Mouse (Mus musculus) left cerebral cortex, adult 2 months (tissue): ENCODE measurements around the gene Gm5416. TPM values are rescaled to one million over a fixed set of nuclear protein-coding genes. Genes with fewer than 3 reads are reported as not detected.
"Not testable (repeated sequence)": the region's sequence is repeated elsewhere in the genome, so short reads cannot be mapped to it uniquely, and the experiment has no call there.

Experiments
- DNase-seq, 2 experiments: peaks; one replicate each; pipeline ENCODE4 v3.0.0; 2021 to 2022; ENCODE audit warnings: low spot score in 2 of 2, mixed read lengths in 1 of 2; ENCODE audit errors: extremely low spot score in 1 of 2
- H3K27ac ChIP-seq: fragments of 200-600 bp; 2 replicates; pipeline ENCODE4 v1.8.1; 2022
- H3K4me3 ChIP-seq: fragments of 200-600 bp; 2 replicates; pipeline ENCODE4 v1.8.1; 2022
- CTCF ChIP-seq: fragments of 200-600 bp; IDR thresholded peaks from 2 replicates; pipeline ENCODE4 v1.8.1; 2022; ENCODE audit warnings: antibody characterized with exemption, mild to moderate bottlenecking, moderate library complexity
- intact Hi-C: fragments of 180-260 bp; cut with DNase I; formaldehyde crosslinking; loops from one replicate; pipeline ENCODE4 v1.15.1; 2025
- long read RNA-seq, 2 experiments: library from polyadenylated mRNA; stranded (forward); transcript quantifications; one replicate each; pipeline ENCODE4 v2.0.0; 2021; ENCODE audit warnings: borderline mapping rate in 2 of 2
- total RNA-seq, 2 experiments: library from RNA; stranded (reverse); gene quantifications; 2 replicates each; pipeline ENCODE4 v1.2.3; 2021

Gene Gm5416
- not detected for total RNA-seq
- long read RNA-seq, experiment 1 = 0 reads
- long read RNA-seq, experiment 2 = 0 reads

DNA sequence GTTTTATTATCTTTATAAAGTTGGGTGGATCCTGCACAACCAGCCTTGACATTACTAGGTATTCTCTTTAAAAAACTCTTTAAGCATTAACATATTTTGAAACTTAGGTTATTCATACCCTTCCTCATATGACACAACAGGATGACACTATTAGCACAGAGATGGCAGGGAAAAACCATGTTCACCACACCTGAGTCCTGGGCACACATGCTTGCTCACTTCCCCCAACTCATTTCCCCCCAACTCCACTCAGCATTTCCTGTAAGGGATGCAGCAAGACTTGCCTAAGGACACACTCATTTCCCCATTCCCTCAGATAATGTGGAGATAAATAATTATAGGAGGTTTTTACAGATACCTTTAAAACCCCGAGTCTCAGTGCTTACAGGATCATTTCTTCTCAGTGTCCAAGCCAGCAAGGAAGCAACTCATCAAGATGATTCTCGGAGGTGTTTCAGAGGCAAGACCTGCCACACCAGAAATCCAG lies at the start of gene Gm5416:
Gm5416 (plus strand) TSS at position 437 of the 487 bp plus-strand sequence.
- no peak for DNase-seq
- H3K4me3 ChIP-seq = no peak within 1 kb of the TSS
- intact Hi-C loops = no loop called here
- no peak for TF ChIP-seq CTCF
- no peak within 1 kb of the TSS for H3K27ac ChIP-seq

DNA sequence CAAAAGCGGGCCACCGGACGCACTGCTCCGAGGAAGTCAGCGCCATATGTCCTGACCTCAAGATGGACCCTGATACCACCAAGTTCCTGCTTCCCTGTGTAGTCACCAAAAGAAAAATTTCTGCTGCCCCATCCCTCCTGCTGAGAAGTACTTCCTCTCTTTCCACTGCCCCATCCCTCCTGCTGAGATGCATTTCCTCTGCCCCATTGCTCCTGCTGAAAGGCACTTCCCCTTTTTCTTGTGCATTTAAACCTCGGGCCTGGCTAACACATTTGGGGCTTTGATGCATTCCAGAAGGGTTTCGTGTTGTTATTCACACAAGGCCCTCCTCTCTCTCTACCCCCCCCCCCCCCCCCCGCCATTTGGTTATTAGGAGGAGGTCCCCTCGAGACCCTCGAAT lies 42.4 kb upstream of the Gm5416 start:
- intact Hi-C loops, H3K4me3 ChIP-seq, DNase-seq, H3K27ac ChIP-seq: not testable (repeated sequence)

DNA sequence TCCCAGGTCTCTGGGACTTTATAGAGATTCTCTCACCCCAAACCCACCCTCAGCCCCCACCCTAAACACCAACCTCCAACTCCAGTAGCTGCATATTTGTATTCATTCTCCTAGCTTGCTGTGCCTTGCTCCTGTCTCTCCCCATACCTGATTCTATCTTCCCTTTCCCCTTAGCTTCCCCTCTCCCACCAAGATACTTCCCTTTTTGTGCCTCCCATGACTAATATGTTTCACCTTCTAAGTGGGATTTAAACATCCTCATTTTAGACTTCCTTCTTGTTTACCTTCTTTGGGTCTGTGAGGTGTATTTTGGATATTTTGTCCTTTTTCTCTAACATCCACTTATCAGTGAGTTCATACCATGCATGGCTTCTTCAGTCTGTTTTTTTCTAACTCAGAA lies 34.1 kb upstream of the Gm5416 start:
- TF ChIP-seq CTCF = no peak
- no peak for DNase-seq
- intact Hi-C loops = no loop called here
- Histone ChIP-seq H3K4me3 (no peak overlapping the region), H3K27ac (no peak overlapping the region)

DNA sequence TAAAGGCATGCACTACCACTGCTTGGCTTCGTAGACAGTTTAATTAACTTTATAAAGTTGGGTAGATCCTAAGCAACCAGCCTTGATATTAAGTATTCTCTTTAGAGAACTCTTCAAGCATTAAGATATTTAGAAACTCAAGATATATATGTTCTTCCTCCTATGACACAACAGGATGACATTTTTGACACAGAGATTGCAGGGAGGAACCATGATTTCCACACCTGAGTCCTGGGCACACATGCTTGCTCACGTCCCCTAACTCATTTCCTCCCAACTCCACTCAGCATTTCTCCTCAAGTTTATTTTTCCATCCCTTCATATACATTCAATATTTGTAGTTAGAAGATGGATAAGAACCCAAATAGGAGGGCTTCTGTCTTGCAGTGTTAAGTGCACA lies 30.3 kb upstream of the Gm5416 start:
- Histone ChIP-seq H3K27ac (no peak overlapping the region), H3K4me3 (no peak overlapping the region)
- DNase-seq = no peak
- intact Hi-C loops = no loop called here
- no peak for TF ChIP-seq CTCF

DNA sequence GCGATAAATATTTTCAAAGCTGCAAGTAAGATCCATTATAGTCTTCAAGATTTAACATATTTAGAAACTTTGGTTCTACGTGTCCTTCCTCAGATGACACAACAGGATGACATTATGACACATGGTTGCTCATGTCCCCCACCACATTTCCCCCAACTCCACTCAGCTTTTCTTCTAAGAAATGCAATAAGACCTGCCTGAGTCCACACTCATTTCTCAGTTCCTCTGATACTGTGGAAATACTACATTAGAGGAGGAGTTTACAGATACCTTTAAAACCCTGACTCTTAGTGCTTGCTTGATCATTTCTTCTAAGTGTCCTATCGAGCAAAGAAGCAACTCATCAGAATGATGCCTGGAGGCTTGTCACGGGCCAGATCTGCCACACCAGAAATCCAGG lies 26.3 kb upstream of the Gm5416 start, which contains the start of gene Gm5483:
Gm5483 (plus strand) TSS at position 301 of the 400 bp plus-strand sequence.
- DNase-seq, H3K27ac ChIP-seq, H3K4me3 ChIP-seq, intact Hi-C loops: not testable (repeated sequence)

DNA sequence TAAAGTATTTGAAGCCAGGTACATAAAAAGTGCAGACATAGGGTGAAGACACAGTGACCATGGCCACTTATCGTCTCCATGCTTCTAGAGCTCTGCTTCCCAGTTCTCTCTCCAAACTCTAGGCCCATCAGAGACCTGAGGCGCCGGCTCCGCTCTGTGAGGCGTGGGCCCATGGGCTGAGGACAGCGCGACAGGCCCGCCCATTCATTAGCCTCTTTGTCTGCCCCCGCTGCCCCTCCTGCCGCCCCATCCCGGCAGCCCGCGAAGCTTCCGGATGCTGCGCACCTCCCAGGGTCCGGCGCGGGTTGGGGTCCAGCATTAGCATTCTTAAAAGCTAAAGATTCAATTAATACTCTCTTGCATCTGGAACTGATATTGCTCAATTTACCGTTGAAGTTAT lies 11.0 kb upstream of the Gm5416 start:
- intact Hi-C loops = no loop called here
- no peak for TF ChIP-seq CTCF
- no peak overlapping the region for H3K27ac ChIP-seq
- DNase-seq = no peak
- H3K4me3 ChIP-seq = no peak overlapping the region

DNA sequence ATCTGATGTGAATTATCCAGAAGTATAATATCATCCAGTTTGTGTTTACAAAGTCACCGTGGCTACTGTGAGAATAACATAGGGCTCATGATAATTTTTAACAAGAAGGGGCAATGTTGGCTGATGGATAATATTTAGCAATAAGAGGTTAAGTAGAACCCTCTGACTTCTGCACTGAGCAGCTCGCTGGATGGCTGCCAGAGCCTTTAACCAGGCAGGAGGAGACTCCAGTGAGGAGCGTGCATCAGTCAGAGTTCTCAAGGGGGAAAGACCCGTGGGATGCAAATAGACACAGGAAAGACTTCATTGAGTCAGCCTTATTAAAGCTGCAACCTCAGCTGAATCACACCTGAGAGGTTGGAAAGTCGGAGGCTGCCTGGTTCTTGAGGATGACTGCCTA lies 6.4 kb upstream of the Gm5416 start:
- intact Hi-C loops = no loop called here
- TF ChIP-seq CTCF = no peak
- DNase-seq = no peak

DNA sequence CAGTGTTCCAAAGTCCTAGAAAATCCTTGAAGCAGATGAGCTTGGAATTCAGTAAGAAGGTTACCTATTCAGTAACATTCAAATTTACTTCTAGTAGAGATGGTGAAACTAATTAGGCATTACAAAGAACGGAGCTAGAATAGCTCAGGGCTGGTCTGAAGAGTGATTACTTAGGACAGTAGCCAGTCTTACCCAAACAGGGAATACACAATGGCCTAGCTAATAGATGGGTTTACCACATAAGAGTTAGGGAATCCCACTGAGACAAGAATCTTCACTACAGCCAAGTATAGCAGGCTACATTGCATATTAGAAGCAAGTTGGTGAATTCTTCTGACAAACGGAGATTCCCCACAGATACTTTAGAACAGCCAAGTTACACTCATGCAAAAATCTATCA lies 4.5 kb upstream of the Gm5416 start:
- DNase-seq, H3K4me3 ChIP-seq, intact Hi-C loops, H3K27ac ChIP-seq: not testable (repeated sequence)

More for the DNA sequence above, 6.4 kb upstream of the Gm5416 start:
- no peak overlapping the region for H3K27ac ChIP-seq
- no peak overlapping the region for H3K4me3 ChIP-seq

DNA sequence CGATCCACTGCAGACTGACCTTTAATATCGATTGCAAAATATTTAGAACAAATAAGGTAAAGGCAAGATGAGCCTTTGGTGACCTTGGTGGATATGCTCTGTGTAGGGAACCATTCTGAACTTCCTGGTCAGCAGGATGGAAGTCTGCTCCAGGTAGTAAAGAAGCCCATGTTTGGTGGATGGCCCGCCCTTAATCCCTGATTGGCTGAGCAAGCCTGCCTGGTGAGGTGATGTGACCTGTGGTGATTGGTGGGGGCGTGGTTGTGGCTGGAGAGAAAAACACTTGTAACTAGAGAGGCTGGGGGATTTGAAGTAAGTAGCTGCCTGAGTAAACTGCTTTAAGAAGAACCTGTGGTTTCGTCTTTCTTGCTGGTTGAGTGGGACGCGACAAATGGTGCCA lies 11.0 kb downstream of the Gm5416 start, which contains the start of gene 2010005H15Rik:
2010005H15Rik (plus strand) TSS at position 301 of the 400 bp plus-strand sequence.
- intact Hi-C loops, H3K4me3 ChIP-seq: not testable (repeated sequence)

DNA sequence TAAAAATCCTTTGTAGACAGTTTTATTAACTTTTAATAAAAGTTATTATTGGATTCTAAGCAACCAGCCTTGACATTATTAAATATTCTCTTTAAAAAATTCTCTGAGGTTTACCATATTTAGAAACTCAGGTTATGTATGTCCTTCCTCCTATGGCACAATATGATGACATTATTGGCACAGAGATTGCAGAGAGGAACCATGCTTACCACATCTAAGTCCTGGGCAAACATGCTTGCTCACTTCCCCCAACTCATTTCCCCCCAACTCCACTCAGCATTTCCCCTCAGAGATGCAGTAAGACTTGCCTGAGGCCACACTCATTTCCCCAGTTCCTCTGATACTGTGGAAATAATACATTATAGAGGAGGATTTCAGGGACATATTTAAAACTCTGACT lies 50.4 kb downstream of the Gm5416 start:
- H3K4me3 ChIP-seq, DNase-seq, H3K27ac ChIP-seq, intact Hi-C loops: not testable (repeated sequence)

More for the DNA sequence above, 11.0 kb downstream of the Gm5416 start, which contains the start of gene 2010005H15Rik:
- not testable (repeated sequence) for DNase-seq, H3K27ac ChIP-seq

Other genes starting within 250 kb of the Gm5416 start
- 100 to 1,000 TPM; 132 to 157 TPM for gene Kpna1, start 231.7 kb upstream of the Gm5416 start, total RNA-seq
- 1 to 10 TPM; 4.4 to 4.7 TPM for gene Wdr5b, start 169.2 kb upstream of the Gm5416 start, total RNA-seq
- 10 to 100 TPM; 60.6 to 62.3 TPM for gene Fam162a, start 138.8 kb upstream of the Gm5416 start, total RNA-seq
- 10 to 100 TPM; 14.3 to 19.4 TPM for gene Ccdc58, start 138.7 kb upstream of the Gm5416 start, total RNA-seq
- not detected for gene Csta1, start 79.2 kb upstream of the Gm5416 start, total RNA-seq
- not detected for gene Stfa2l1, start 53.6 kb upstream of the Gm5416 start, total RNA-seq
- under 1 TPM in 1 of 2 experiments, not detected in 1; 0.19 TPM for gene Gm5483, start 26.2 kb upstream of the Gm5416 start, total RNA-seq
- not detected for gene 2010005H15Rik, start 11.1 kb downstream of the Gm5416 start, total RNA-seq
- not detected for gene Stfa1, start 66.5 kb downstream of the Gm5416 start, total RNA-seq
- gene BC117090, start 123.9 kb downstream of the Gm5416 start, total RNA-seq = not detected
- not detected for gene BC100530, start 157.3 kb downstream of the Gm5416 start, total RNA-seq
- not detected for gene Stfa2, start 198.1 kb downstream of the Gm5416 start, total RNA-seq
- gene Stfa3, start 245.0 kb downstream of the Gm5416 start, total RNA-seq = not detected